Mouse (Mus musculus) macrophage (primary cell): ENCODE results near the gene Kif18a. TPM values are rescaled to one million over a fixed set of nuclear protein-coding genes. Genes with fewer than 3 reads are reported as not detected.
A peak's percentile ranks its signal among the peaks of the same experiment; 100 is the strongest.

Experiments
- H3K27ac ChIP-seq: fragments of 350-480 bp; formaldehyde crosslinking; 2 replicates; pipeline ENCODE4 v1.9.0; 2021
- H3K36me3 ChIP-seq: fragments of 350-480 bp; formaldehyde crosslinking; 2 replicates; pipeline ENCODE4 v1.9.0; 2021; ENCODE audit errors: inconsistent target
- H3K4me3 ChIP-seq: fragments of 350-480 bp; formaldehyde crosslinking; 2 replicates; pipeline ENCODE4 v1.9.0; 2021; ENCODE audit errors: inconsistent target
- H3K79me2 ChIP-seq: fragments of 350-480 bp; formaldehyde crosslinking; 2 replicates; pipeline ENCODE4 v1.9.0; 2021; ENCODE audit errors: inconsistent target
- WGBS: methylation state at CpG from one replicate; pipeline ENCODE4 v1.1.7; 2026; ENCODE audit warnings: inconsistent platforms; ENCODE audit not compliant: missing documents; 5-methylcytosine and 5-hydroxymethylcytosine counted together
- polyA plus RNA-seq: library from polyadenylated mRNA; stranded (reverse); fragments of 250-400 nt; gene quantifications from 3 replicates; pipeline ENCODE4 v1.2.4, GENCODE M21; 2018; ENCODE audit warnings: inconsistent platforms
- total RNA-seq, 78 experiments: library from RNA; depleted of rRNA; stranded (reverse); fragments of 250-400 nt; gene quantifications; 1 replicate in 9 of 78; 2 replicates in 24 of 78; 3 replicates in 43 of 78; 4 replicates in 2 of 78; pipeline ENCODE4 v1.2.4; 2018; ENCODE audit warnings: inconsistent platforms in 56 of 78

Gene Kif18a
- 10 to 100 TPM in 1 of 26 experiments, 1 to 10 TPM in 17, under 1 TPM in 8; 0.17 to 11.9 (median 2.2) TPM for total RNA-seq (2018; cell fraction: chromatin; rRNA removed)
- total RNA-seq (2018; cell fraction: cytosol; rRNA removed), result under 1 TPM; 0.10 to 0.92 (median 0.56) TPM
- total RNA-seq (2018; cell fraction: nucleus; rRNA removed), result 1 to 10 TPM in 15 of 26 experiments, under 1 TPM in 10, not detected in 1; 0.20 to 6.7 (median 1.2) TPM
- 0.22 to 1.4 TPM (median 1.1 TPM) in 3 replicates for polyA plus RNA-seq

DNA sequence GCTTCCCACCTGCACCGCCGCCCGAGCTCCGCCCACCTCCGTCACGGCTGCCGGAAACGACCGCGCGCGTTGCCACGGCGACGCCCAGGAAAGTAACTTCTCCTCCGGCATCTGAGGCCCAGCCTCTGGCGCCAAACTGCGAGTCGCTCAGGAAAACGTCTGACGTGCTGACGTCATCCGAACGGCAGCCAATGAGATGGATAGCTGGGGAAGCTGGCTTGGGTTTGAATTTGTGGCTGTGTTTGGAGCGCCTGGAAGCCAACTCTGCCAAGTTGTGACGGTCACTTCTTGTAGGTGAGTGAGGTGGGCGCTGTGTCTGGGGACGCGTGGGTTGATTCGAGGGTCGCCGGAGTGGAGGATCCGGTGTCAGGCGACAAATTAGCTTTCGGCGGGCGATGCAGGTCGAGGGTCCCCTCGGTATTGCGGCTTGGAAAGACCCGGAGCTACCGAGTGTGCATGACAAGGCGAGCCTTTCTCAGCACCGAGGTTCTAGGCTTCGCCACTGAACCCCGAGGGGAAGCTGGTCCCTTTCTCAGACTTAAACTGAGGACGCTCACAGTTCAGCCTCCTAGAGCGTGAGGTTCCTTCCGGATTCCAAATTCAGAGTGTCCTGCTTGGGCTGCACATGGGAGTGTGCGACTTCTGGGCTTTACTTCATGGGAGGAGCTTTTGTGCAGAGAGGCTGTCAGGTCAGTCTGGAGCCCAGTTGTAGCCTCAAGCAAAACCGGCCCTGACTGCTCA lies at the start of gene Kif18a, which contains the start of gene Mettl15:
Gene Kif18a (plus strand): TSS at position 139 of the 741 bp plus-strand sequence.
Gene Mettl15 (minus strand): TSS at position 149 of the 741 bp plus-strand sequence.
- Histone ChIP-seq H3K27ac (peak within 1 kb of the TSS; percentile 74), H3K79me2 (peaks cover 46% of the 10 kb centered on the region), H3K36me3 (no peaks in the 10 kb centered on the region), H3K4me3 (peak within 1 kb of the TSS; percentile 98)
- WGBS, result under 1% methylated on average over 51 of the region's 51 CpGs

DNA sequence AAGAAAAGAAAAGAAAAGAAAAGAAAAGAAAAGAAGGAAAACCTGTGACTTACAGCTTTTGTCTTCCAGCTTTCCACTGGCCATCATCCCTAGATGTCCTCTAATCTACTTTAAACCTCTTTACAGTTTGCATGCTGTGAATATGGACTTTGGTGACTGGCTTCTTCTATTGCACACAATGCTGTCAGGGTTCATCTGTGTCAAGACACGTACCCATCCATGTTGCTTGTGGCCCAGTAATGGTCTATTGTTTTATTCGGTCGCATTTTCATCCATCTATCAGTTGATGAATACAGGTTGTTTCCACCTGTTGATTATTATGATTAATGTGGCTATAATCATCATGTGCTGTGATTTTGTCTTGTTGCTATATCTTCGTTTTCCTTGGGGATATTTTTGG lies 46.7 kb upstream of the Kif18a start:
- Histone ChIP-seq H3K4me3 (no peak overlapping the region), H3K79me2 (no peaks in the 10 kb centered on the region), H3K36me3 (no peaks in the 10 kb centered on the region), H3K27ac (no peak overlapping the region)
- WGBS, result 93% methylated on average over 4 of the region's 4 CpGs

DNA sequence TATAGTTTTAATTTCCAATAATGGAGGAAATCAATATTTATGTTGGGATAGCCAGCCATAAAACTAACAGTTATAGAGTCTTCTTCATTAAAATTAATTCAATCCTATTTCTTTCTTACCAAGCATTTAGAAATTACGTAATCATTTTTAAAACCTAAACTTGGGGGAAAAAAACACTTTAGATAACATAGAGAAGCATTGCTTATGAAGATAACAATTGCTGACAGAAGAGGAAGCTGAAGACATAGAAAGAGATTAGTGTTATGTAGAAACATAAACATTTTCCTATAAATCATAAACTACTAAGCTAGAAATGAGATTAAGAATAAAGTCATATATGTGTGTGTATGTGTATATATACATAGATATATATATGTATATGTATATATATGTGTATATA lies 44.8 kb upstream of the Kif18a start:
- H3K36me3 ChIP-seq, result no peaks in the 10 kb centered on the region
- 86% methylated on average over 1 of the region's 1 CpGs for WGBS
- no peak overlapping the region for H3K4me3 ChIP-seq

DNA sequence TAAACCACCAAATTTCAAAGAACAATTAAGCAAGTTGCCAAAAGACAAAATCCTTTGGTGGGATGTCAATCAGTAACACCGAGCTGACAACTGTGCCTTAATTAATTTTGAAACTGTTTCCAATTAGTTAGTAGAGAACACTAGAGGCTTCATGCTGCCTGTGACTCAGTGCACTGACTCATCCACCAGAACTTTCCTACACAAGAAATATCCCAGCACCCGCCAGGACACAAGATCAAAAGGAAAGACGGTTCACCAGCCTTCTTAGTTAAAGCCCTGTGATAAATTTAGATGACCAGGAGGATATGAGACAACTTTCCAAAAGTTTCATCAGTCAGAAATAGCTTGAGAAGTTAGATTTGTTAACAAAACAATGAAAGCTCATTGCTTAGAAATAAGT lies 38.6 kb upstream of the Kif18a start:
- Histone ChIP-seq H3K4me3 (no peak overlapping the region), H3K27ac (no peak overlapping the region), H3K36me3 (no peaks in the 10 kb centered on the region), H3K79me2 (no peaks in the 10 kb centered on the region)
- WGBS, result 81% methylated on average over 3 of the region's 3 CpGs

More for the DNA sequence above, 44.8 kb upstream of the Kif18a start:
- H3K27ac ChIP-seq, result no peak overlapping the region
- no peaks in the 10 kb centered on the region for H3K79me2 ChIP-seq

DNA sequence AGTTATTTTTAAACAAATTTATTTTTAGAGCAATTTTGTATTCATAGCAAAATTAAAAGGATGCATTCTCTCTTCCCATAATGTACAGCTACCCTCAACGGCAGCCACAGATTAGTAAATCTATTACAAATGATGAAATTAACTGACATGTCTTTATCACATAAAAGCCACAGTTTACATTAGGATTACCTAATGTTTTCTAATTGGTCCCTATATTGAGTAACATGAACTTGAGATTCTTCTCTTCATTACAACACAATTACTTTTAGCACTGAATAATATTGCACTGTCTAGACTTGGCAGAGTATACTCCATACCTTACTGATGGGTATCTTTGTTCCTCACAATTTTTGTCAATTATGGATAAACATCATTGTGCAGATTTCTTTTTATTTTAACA lies 17.8 kb upstream of the Kif18a start:
- H3K36me3 ChIP-seq, result no peaks in the 10 kb centered on the region
- H3K4me3 ChIP-seq, result no peak overlapping the region
- 67% methylated on average over 1 of the region's 1 CpGs for WGBS
- no peak overlapping the region for H3K27ac ChIP-seq
- no peaks in the 10 kb centered on the region for H3K79me2 ChIP-seq

DNA sequence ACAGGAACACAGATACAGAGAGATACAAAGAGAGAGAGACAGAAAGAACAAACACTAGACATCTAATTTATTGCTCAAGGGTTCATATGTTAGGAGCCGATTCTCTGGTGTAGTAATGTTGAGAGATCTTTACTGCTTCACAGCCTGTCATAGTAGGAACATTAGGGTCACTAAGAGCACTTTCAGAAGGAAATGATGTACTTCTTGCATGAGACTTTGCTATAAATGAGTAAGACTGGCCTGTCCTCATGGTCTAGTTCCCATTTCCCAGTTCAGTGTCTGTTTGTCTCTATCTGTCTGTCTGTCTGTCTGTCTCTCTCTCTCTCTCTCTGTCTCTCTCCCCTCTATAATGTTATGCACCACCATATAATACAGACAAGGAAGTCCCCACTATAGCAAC lies 7.4 kb upstream of the Kif18a start:
- H3K4me3 ChIP-seq, result no peak overlapping the region
- H3K79me2 ChIP-seq, result no peaks in the 10 kb centered on the region
- H3K27ac ChIP-seq, result no peak overlapping the region
- H3K36me3 ChIP-seq, result no peaks in the 10 kb centered on the region
- WGBS, result 100% methylated on average over 1 of the region's 1 CpGs

DNA sequence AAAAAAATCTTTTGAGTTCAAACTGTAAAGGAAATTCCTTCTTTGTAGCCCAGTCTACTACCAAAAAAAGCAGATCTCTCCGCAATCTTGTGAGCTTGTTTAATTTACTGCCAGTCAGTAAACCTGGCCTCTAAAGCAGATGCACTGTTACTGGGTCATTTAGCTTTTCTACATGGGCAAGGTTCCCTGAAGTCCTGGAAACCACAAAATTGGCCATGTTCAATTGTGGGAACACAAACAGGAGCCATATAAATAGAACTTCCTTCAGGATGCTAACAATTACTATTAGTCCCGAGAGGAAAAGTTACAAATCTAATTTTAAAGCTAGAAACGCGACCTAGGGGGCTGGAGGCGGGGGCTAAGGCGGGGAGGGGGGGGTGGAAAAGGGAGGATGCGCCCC lies 2.9 kb upstream of the Kif18a start:
- Histone ChIP-seq H3K27ac (no peak overlapping the region), H3K36me3 (no peaks in the 10 kb centered on the region), H3K79me2 (peaks cover 14% of the 10 kb centered on the region), H3K4me3 (peak overlapping the region; percentile 77)
- WGBS, result 5% methylated on average over 6 of the region's 7 CpGs

DNA sequence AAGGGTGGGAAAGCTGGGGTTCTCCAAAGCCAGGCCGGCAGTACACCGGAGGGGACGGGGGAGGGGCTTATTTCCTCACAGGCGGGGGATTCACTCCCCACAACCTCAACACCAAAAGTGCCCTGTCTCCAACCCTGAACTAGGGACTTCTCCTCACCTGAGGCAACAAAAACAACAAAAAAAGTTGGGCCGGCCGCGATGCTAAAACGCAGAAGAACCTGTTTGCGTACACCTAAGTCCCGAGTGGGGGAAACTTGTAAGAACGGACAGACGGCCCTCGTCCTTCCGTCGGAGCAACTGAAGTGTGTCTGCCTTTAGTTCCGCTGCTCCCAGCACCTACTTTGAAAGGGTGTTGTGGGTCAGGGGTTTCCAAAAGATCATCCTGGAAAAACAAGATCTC lies 2.5 kb upstream of the Kif18a start:
- no peaks in the 10 kb centered on the region for H3K36me3 ChIP-seq
- H3K79me2 ChIP-seq, result peaks cover 19% of the 10 kb centered on the region
- under 1% methylated on average over 16 of the region's 16 CpGs for WGBS
- H3K27ac ChIP-seq, result no peak overlapping the region
- H3K4me3 ChIP-seq, result peak overlapping the region; percentile 77

DNA sequence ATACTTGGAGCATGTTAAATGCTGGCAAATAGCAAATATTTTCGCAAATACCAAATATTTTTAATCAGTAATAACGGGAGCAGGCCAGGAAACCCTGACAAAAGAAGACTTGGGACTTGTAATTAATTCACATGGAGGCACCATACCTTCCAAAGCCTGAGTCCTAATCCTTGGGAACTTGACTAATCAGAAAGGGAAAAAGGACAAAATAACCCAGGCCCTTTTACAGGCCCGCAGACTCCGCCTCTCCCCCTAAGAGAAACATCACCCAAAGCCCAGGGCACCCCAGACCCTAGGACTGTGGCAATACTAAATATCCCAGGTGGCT lies 302 bp upstream of the Kif18a start:
- WGBS, result 8% methylated on average over 4 of the region's 4 CpGs
- Histone ChIP-seq H3K36me3 (no peaks in the 10 kb centered on the region), H3K79me2 (peaks cover 41% of the 10 kb centered on the region), H3K27ac (no peak overlapping the region), H3K4me3 (peak overlapping the region; percentile 98)

DNA sequence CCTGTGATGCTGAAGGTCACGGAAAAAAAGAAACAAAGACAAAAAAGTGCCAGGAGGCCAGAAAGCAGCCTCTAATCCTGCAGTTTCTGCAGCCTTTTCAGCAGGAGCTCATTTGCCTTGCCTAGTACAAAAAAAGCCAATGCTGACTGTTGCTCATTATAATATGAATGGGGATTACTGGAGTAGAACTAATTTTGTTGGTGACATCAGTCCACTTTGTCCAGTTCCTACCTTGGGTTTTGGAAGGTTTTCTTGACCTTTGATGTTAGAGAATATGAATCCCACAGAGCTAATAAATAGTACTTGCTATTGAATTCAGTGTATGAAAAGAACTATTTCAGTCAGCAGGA lies 778 bp downstream of the Kif18a start:
- no peaks in the 10 kb centered on the region for H3K36me3 ChIP-seq
- WGBS, result 0% methylated on average over 1 of the region's 1 CpGs
- peak overlapping the region; percentile 98 for H3K4me3 ChIP-seq
- H3K79me2 ChIP-seq, result peaks cover 52% of the 10 kb centered on the region
- peak overlapping the region; percentile 74 for H3K27ac ChIP-seq

DNA sequence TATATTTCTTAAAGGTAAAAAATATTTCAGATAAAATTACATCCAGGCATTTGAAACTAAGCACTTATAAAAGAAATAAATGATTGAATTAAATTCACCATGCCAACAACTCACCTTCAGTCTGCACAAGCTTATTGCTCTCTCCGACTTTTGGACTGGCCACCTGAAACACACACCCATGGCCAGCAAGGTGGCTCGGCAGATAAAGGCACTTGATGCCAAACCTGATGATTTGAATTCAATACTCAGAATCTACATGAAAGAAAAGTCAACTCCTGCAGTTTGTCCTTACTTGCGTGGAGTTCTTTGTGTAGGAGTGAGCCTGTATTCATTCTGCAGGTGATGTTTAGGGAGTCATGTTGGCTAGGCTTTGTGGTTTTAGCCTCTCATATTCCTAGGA lies 3.6 kb downstream of the Kif18a start:
- WGBS, result 98% methylated on average over 3 of the region's 3 CpGs
- Histone ChIP-seq H3K4me3 (no peak overlapping the region), H3K79me2 (peaks cover 59% of the 10 kb centered on the region), H3K27ac (no peak overlapping the region), H3K36me3 (no peaks in the 10 kb centered on the region)

DNA sequence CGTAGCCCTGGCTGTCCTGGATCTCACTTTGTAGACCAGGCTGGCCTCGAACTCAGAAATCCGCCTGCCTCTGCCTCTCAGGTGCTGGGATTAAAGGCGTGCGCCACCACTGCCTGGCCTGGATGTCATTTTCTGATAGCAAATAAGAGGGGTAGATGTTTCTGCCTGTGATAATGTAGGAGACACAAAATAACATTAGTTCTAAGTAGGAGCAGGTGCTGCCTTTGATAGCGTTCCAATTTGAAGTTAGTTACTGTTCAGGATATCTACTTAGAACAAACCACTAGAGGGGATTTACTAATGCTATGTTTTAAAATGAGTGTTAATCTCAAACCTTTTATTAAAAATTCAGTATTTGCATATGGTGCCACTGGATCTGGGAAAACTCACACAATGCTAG lies 8.8 kb downstream of the Kif18a start:
- Histone ChIP-seq H3K36me3 (no peaks in the 10 kb centered on the region), H3K4me3 (no peak overlapping the region), H3K27ac (no peak overlapping the region), H3K79me2 (peaks cover 27% of the 10 kb centered on the region)
- 97% methylated on average over 6 of the region's 6 CpGs for WGBS

DNA sequence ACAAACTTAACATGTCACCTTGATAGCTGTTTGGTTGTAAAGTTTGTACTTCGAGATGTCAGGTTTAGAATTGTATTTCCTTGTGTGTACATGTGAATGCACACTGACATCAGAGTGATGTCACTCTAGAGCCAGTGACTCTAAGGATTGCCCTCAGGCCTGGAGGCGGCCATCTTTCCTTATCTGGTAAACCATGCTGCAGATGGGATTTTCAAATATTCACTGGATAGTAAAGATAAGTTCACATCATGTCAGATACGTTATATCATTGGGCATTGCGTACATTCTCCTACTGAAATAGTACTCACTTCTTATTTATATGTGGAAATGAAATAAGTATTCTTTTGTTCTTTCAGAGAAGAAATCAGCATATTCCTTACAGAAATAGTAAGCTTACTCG lies 15.7 kb downstream of the Kif18a start:
- 91% methylated on average over 5 of the region's 5 CpGs for WGBS
- Histone ChIP-seq H3K4me3 (no peak overlapping the region), H3K79me2 (no peaks in the 10 kb centered on the region), H3K27ac (no peak overlapping the region), H3K36me3 (no peaks in the 10 kb centered on the region)

DNA sequence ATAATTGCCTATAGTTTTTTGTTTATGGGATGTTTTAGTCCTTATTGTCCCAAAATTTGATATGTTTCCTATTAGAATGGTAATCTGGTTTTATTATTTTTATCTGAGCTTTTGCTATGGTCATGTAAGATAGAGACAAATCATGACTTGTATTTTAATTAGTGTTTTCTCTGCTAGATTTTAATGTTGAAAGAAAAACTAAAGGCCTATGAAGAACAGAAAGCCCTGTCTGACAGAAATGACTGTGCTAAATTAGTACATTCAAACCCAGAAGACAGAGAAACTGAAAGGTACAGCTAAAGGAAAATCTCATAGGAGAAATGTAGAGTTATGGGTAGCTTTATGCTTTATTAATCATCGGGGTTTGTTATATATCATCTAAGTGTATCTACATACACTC lies 17.6 kb downstream of the Kif18a start:
- Histone ChIP-seq H3K36me3 (no peaks in the 10 kb centered on the region), H3K79me2 (no peaks in the 10 kb centered on the region), H3K27ac (no peak overlapping the region), H3K4me3 (no peak overlapping the region)
- WGBS, result 100% methylated on average over 1 of the region's 1 CpGs

DNA sequence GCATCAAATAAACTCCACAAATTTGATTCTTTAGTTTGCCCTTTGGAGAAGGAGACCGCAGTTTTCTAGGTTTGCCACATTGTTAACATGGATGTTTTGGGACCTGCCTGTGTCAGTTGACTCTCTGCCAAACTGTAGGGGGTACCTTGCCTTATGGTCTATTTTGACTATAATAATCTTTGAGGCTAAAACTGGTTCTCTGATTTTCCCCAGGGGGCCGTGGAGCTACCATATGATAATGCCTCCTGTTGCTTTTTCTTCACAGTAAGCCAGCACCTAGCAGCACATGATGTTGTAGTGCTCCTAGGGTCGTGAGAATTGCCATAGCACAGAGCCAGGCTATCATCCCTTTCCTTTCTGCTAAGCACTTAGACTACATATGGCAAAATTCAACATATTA lies 21.7 kb downstream of the Kif18a start:
- Histone ChIP-seq H3K36me3 (no peaks in the 10 kb centered on the region), H3K27ac (no peak overlapping the region), H3K4me3 (no peak overlapping the region), H3K79me2 (no peaks in the 10 kb centered on the region)
- WGBS, result 97% methylated on average over 3 of the region's 3 CpGs

DNA sequence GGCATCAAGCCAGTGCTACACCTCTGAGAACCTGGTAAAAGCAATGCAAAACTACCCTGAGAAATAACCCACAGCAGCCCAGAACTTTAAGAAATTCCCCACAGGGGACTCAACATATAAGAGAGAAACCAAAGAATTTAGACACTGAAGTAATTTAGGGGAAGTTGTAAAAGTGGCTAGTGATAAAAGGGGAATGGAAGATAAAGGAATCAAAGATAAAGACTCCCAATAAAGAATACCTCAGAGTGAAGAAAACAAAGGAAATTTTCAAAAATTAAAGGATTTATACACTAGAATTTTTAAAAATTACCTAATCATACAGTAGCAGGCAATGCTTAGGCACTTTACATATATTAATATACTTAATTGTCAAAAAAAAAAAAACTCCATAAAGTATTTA lies 23.1 kb downstream of the Kif18a start:
- H3K4me3 ChIP-seq, result no peak overlapping the region
- no peaks in the 10 kb centered on the region for H3K36me3 ChIP-seq
- no peak overlapping the region for H3K27ac ChIP-seq

More for the DNA sequence above, 23.1 kb downstream of the Kif18a start:
- H3K79me2 ChIP-seq, result no peaks in the 10 kb centered on the region
